Mouse (Mus musculus): ENCODE data around the gene Psme1. TPM values are rescaled to one million over a fixed set of nuclear protein-coding genes. Genes with fewer than 3 reads are reported as not detected.
A peak's percentile ranks its signal among the peaks of the same experiment; 100 is the strongest.

The Psme1 gene
- polyA plus RNA-seq, 1 experiment from 2014 or later = 152 TPM

DNA sequence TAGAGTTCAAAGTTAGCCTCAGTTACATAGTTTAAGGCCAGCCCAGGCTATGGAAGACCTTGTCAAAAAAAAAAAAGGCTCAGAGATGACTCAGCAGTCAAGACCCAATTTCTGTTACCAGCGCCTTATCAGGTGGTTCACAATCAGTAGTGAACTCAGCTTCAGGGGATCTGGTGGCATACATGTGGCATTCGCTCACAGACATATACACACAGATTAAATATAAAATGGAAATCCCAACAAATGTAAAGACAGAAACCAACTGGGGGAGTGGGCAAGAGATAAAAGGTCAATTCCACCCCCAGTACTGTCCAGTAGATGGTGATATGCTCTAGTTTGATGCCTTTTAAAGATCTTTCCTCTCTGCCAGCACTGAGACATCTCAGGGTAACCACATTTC, 8.2 kb downstream of the Psme1 start:
- Histone ChIP-seq H3K27me3 (ENCODE audit: control insufficient read depth, insufficient read depth, low read length) (no peaks in the 10 kb centered on the region), H3K4me2 (ENCODE audit: low read depth, severe bottlenecking) (no peak overlapping the region), H3K9me3 (ENCODE audit: control insufficient read depth, low read length) (no peaks in the 10 kb centered on the region), H3K36me3 (ENCODE audit: control insufficient read depth, insufficient read depth, low read length) (peaks cover 3% of the 10 kb centered on the region; the same call in 1 of the 2 replicates), H3K4me1 (ENCODE audit: control insufficient read depth, insufficient read depth, low read length) (no peaks in the 10 kb centered on the region), H3K27ac (replicated peaks; ENCODE audit: low read depth, low read length) (no peak overlapping the region), H3K9ac (ENCODE audit: low read length) (no peak overlapping the region), H3K4me3 (ENCODE audit: low read depth, low read length) (no peak overlapping the region)
- DNase-seq (ENCODE audit: low spot score) (no peak), ATAC-seq (ENCODE audit: insufficient number of reproducible peaks, low FRiP score, low TSS enrichment, low read depth) (no peak)
- 90% methylated on average over 2 of the region's 2 CpGs for WGBS

GRCm38 (mm10) chr14:55589271-55589670, 11.3 kb downstream of the Psme1 start:
- 90% methylated on average over 5 of the region's 5 CpGs for WGBS
- H3K9ac ChIP-seq (ENCODE audit: low read length) = no peak overlapping the region
- DNase-seq (ENCODE audit: low spot score) (no peak), ATAC-seq (ENCODE audit: insufficient number of reproducible peaks, low FRiP score, low TSS enrichment, low read depth) (no peak)
- no peaks in the 10 kb centered on the region for H3K9me3 ChIP-seq (ENCODE audit: control insufficient read depth, low read length)
- H3K4me2 ChIP-seq (ENCODE audit: low read depth, severe bottlenecking) = no peak overlapping the region
- H3K27ac ChIP-seq (replicated peaks; ENCODE audit: low read depth, low read length) = no peak overlapping the region
- H3K27me3 ChIP-seq (ENCODE audit: control insufficient read depth, insufficient read depth, low read length) = no peaks in the 10 kb centered on the region
- peaks cover 6% of the 10 kb centered on the region; the same call in 1 of the 2 replicates for H3K4me1 ChIP-seq (ENCODE audit: control insufficient read depth, insufficient read depth, low read length)
- no peak overlapping the region for H3K4me3 ChIP-seq (ENCODE audit: low read depth, low read length)
- peaks cover 2% of the 10 kb centered on the region; the same call in 1 of the 2 replicates for H3K36me3 ChIP-seq (ENCODE audit: control insufficient read depth, insufficient read depth, low read length)

GRCm38 (mm10) chr14:55589771-55590448, 12.0 kb downstream of the Psme1 start:
- no peak overlapping the region for H3K27ac ChIP-seq (replicated peaks; ENCODE audit: low read depth, low read length)

DNA sequence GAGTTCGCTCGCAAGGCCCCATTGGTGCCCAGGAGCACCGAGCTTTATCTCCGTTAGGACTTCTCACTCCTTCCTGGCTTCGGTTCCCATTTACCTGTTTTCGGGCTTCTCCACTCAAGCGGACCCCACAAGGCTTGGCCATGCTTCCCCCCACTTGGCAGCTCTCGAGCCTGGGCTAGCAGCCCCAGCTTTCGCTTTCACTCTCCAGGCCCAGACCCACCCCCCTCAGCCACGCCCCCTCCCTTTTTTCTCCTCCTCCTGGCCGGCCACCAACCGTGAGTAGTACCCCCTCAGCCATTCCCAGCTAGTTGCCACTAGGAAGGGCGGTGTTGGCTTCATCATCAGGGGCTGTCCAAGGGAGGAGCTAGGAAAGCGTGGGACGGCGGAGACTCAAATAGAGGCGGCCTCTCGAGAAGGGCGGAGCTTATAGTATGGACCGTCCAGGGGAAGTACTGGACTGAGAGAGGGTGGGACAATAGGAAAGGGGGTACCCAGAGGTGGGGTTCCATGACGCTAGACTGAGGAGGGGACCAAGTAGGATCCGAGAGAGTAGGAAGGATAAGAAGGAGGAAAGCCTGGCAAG, 12.9 kb downstream of the Psme1 start, which contains the start of gene Psme2:
TSS of gene Psme2 (minus strand) at position 366 of the 583 bp plus-strand sequence.
- no peaks in the 10 kb centered on the region for H3K27me3 ChIP-seq (ENCODE audit: control insufficient read depth, insufficient read depth, low read length)
- WGBS = under 1% methylated on average over 22 of the region's 22 CpGs
- H3K4me3 ChIP-seq (ENCODE audit: low read depth, low read length) = peak within 1 kb of the TSS; percentile 97
- peaks cover 2% of the 10 kb centered on the region; the same call in 1 of the 2 replicates for H3K36me3 ChIP-seq (ENCODE audit: control insufficient read depth, insufficient read depth, low read length)
- peaks cover 6% of the 10 kb centered on the region; the same call in 1 of the 2 replicates for H3K4me1 ChIP-seq (ENCODE audit: control insufficient read depth, insufficient read depth, low read length)
- DNase-seq (ENCODE audit: low spot score) = peak; percentile 90
- no peaks in the 10 kb centered on the region for H3K9me3 ChIP-seq (ENCODE audit: control insufficient read depth, low read length)
- peak within 1 kb of the TSS; percentile 92 for H3K4me2 ChIP-seq (ENCODE audit: low read depth, severe bottlenecking)
- peak; percentile 96 for ATAC-seq (ENCODE audit: insufficient number of reproducible peaks, low FRiP score, low TSS enrichment, low read depth)
- peak within 1 kb of the TSS; percentile 87 for H3K27ac ChIP-seq (replicated peaks; ENCODE audit: low read depth, low read length)
- peak within 1 kb of the TSS; percentile 84 for H3K9ac ChIP-seq (ENCODE audit: low read length)

More at GRCm38 (mm10) chr14:55589771-55590448, 12.0 kb downstream of the Psme1 start:
- Histone ChIP-seq H3K36me3 (ENCODE audit: control insufficient read depth, insufficient read depth, low read length) (peaks cover 2% of the 10 kb centered on the region; the same call in 1 of the 2 replicates), H3K27me3 (ENCODE audit: control insufficient read depth, insufficient read depth, low read length) (no peaks in the 10 kb centered on the region), H3K4me2 (ENCODE audit: low read depth, severe bottlenecking) (peak overlapping the region; percentile 92), H3K4me1 (ENCODE audit: control insufficient read depth, insufficient read depth, low read length) (peaks cover 6% of the 10 kb centered on the region; the same call in 1 of the 2 replicates), H3K9ac (ENCODE audit: low read length) (peak overlapping the region; percentile 28), H3K4me3 (ENCODE audit: low read depth, low read length) (peak overlapping the region; percentile 97), H3K9me3 (ENCODE audit: control insufficient read depth, low read length) (no peaks in the 10 kb centered on the region)
- WGBS = 88% methylated on average over 11 of the region's 11 CpGs
- DNase-seq (ENCODE audit: low spot score) (no peak), ATAC-seq (ENCODE audit: insufficient number of reproducible peaks, low FRiP score, low TSS enrichment, low read depth) (no peak)

DNA sequence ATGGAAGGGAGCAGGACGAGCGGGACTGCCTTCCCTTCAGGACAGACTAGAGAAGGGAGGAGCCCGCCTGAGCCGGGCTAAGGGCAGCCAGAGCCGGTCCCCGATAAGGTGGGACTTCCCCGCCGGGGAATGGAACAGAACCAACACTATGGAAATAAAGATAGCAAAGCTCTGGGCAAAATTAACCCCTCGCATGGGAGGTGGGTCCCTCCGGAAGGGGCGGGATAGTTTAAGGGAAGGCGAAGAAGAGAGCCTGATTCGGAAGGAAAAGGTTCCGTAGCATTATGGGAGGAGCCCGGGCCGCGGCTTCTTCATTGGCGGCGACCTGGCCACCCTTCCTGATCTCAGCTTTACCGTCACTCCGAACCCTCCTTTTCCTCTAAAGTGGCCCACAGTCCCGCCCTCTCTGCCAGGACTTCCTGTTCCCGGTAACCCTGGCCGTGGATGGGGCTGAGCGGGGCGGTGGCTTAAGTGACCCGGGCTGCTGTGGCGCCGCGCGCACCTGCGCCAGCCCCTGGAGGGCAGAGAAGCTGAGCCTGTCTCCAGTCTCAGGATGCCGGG, 13.5 kb downstream of the Psme1 start, which contains the start of gene Rnf31:
TSS of gene Rnf31 (plus strand) at position 378 of the 561 bp plus-strand sequence.
- peaks cover 8% of the 10 kb centered on the region; the same call in 1 of the 2 replicates for H3K36me3 ChIP-seq (ENCODE audit: control insufficient read depth, insufficient read depth, low read length)
- H3K27me3 ChIP-seq (ENCODE audit: control insufficient read depth, insufficient read depth, low read length) = no peaks in the 10 kb centered on the region
- WGBS = under 1% methylated on average over 33 of the region's 33 CpGs
- ATAC-seq (ENCODE audit: insufficient number of reproducible peaks, low FRiP score, low TSS enrichment, low read depth) (peak; percentile 80), DNase-seq (ENCODE audit: low spot score) (peak; percentile 91)
- H3K9ac ChIP-seq (ENCODE audit: low read length) = peak within 1 kb of the TSS; percentile 84
- H3K4me3 ChIP-seq (ENCODE audit: low read depth, low read length) = peak within 1 kb of the TSS; percentile 97
- peak within 1 kb of the TSS; percentile 92 for H3K4me2 ChIP-seq (ENCODE audit: low read depth, severe bottlenecking)
- no peaks in the 10 kb centered on the region for H3K9me3 ChIP-seq (ENCODE audit: control insufficient read depth, low read length)
- peaks cover 6% of the 10 kb centered on the region; the same call in 1 of the 2 replicates for H3K4me1 ChIP-seq (ENCODE audit: control insufficient read depth, insufficient read depth, low read length)
- H3K27ac ChIP-seq (replicated peaks; ENCODE audit: low read depth, low read length) = peak within 1 kb of the TSS; percentile 87

- H3K4me1 ChIP-seq (ENCODE audit: control insufficient read depth, insufficient read depth, low read length) = peaks cover 6% of the 10 kb centered on the region; the same call in 1 of the 2 replicates
- H3K4me2 ChIP-seq (ENCODE audit: low read depth, severe bottlenecking) = peak overlapping the region; percentile 92
- no peak for DNase-seq (ENCODE audit: low spot score)
- H3K4me3 ChIP-seq (ENCODE audit: low read depth, low read length) = peak overlapping the region; percentile 97
- no peak for ATAC-seq (ENCODE audit: insufficient number of reproducible peaks, low FRiP score, low TSS enrichment, low read depth)
- H3K9ac ChIP-seq (ENCODE audit: low read length) = peak overlapping the region; percentile 84
- peak overlapping the region; percentile 36; the same call in 1 of the 2 replicates for H3K27ac ChIP-seq (replicated peaks; ENCODE audit: low read depth, low read length)
- no peaks in the 10 kb centered on the region for H3K27me3 ChIP-seq (ENCODE audit: control insufficient read depth, insufficient read depth, low read length)
- peaks cover 10% of the 10 kb centered on the region; the same call in 1 of the 2 replicates for H3K36me3 ChIP-seq (ENCODE audit: control insufficient read depth, insufficient read depth, low read length)
- H3K9me3 ChIP-seq (ENCODE audit: control insufficient read depth, low read length) = no peaks in the 10 kb centered on the region
- 5% methylated on average over 16 of the region's 16 CpGs for WGBS
Observed at GRCm38 (mm10) chr14:55592226-55592625, 14.3 kb downstream of the Psme1 start.

DNA sequence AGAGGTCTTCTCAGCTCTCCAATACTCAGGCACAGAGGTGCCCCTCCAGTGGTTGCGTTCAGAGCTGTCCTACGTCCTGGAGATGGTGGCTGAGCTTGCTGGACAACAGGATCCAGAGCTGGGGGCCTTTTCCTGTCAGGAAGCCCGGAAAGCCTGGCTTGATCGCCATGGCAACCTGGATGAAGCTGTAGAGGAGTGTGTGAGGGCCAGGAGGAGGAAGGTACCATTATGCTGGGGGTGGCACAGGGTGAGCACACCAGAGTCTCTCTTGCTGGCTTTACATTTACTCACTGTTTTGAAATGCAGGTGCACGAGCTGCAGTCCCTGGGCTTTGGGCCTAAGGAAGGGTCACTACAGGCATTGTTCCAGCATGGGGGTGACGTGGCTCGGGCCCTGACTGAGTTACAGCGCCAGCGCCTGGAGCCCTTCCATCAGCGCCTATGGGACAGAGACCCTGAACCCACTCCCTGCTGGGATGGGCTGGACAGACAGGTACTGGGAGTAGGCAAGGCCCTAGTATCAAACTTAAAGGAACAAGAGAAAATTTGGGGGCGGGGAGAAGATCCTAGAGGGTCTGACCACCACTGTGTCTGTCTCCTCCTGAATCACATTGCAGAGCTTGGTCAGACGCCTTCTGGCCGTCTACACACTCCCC, 18.2 kb downstream of the Psme1 start:
- Histone ChIP-seq H3K4me1 (ENCODE audit: control insufficient read depth, insufficient read depth, low read length) (peaks cover 6% of the 10 kb centered on the region; the same call in 1 of the 2 replicates), H3K36me3 (ENCODE audit: control insufficient read depth, insufficient read depth, low read length) (peaks cover 25% of the 10 kb centered on the region), H3K9ac (ENCODE audit: low read length) (no peak overlapping the region), H3K4me2 (ENCODE audit: low read depth, severe bottlenecking) (no peak overlapping the region), H3K4me3 (ENCODE audit: low read depth, low read length) (no peak overlapping the region), H3K27me3 (ENCODE audit: control insufficient read depth, insufficient read depth, low read length) (no peaks in the 10 kb centered on the region), H3K9me3 (ENCODE audit: control insufficient read depth, low read length) (no peaks in the 10 kb centered on the region), H3K27ac (replicated peaks; ENCODE audit: low read depth, low read length) (no peak overlapping the region)
- ATAC-seq (ENCODE audit: insufficient number of reproducible peaks, low FRiP score, low TSS enrichment, low read depth) (no peak), DNase-seq (ENCODE audit: low spot score) (no peak)
- 85% methylated on average over 13 of the region's 13 CpGs for WGBS

Data from limb, embryonic 11.5 days (tissue).